Mouse (Mus musculus): ENCODE data around the gene Topbp1. TPM values are rescaled to one million over a fixed set of nuclear protein-coding genes. Genes with fewer than 3 reads are reported as not detected.

The Topbp1 gene
- polyA plus RNA-seq, 1 experiment from 2014 or later, result 79.7 TPM

- peak overlapping the region; percentile 87; the same call in 1 of the 2 replicates for H3K4me3 ChIP-seq (ENCODE audit: low read depth, low read length)
- H3K9ac ChIP-seq (ENCODE audit: low read length), result no peak overlapping the region
- no peaks in the 10 kb centered on the region for H3K9me3 ChIP-seq (ENCODE audit: control insufficient read depth, low read length)
- H3K4me1 ChIP-seq (ENCODE audit: control insufficient read depth, insufficient read depth, low read length), result peaks cover 13% of the 10 kb centered on the region
- peaks cover 4% of the 10 kb centered on the region for H3K36me3 ChIP-seq (ENCODE audit: control insufficient read depth, insufficient read depth, low read length)
- H3K27ac ChIP-seq (ENCODE audit: low read depth, low read length), result no peak overlapping the region
- no peak for DNase-seq (ENCODE audit: low spot score, missing footprints)
- ATAC-seq (ENCODE audit: low FRiP score), result no peak
- WGBS, result 73% methylated on average over 6 of the region's 6 CpGs
- H3K4me2 ChIP-seq, result peak overlapping the region; percentile 47
- H3K27me3 ChIP-seq (ENCODE audit: control insufficient read depth, insufficient read depth, low read length), result no peaks in the 10 kb centered on the region
Observed at GRCm38 (mm10) chr9:103363088-103363487, 58.1 kb downstream of the Topbp1 start.

GRCm38 (mm10) chr9:103363730-103364417 lies 58.9 kb downstream of the Topbp1 start:
- peak overlapping the region; percentile 95 for H3K9ac ChIP-seq (ENCODE audit: low read length)
- peak overlapping the region; percentile 47 for H3K4me2 ChIP-seq
- no peak overlapping the region for H3K27ac ChIP-seq (ENCODE audit: low read depth, low read length)
- H3K4me3 ChIP-seq (ENCODE audit: low read depth, low read length), result peak overlapping the region; percentile 87
- ATAC-seq (ENCODE audit: low FRiP score) (no peak), DNase-seq (ENCODE audit: low spot score, missing footprints) (no peak)
- H3K9me3 ChIP-seq (ENCODE audit: control insufficient read depth, low read length), result no peaks in the 10 kb centered on the region
- H3K36me3 ChIP-seq (ENCODE audit: control insufficient read depth, insufficient read depth, low read length), result no peaks in the 10 kb centered on the region; the same call in none of the 2 replicates
- H3K4me1 ChIP-seq (ENCODE audit: control insufficient read depth, insufficient read depth, low read length), result peaks cover 13% of the 10 kb centered on the region
- H3K27me3 ChIP-seq (ENCODE audit: control insufficient read depth, insufficient read depth, low read length), result no peaks in the 10 kb centered on the region
- WGBS, result 1% methylated on average over 21 of the region's 21 CpGs

- Histone ChIP-seq H3K36me3 (ENCODE audit: control insufficient read depth, insufficient read depth, low read length) (no peaks in the 10 kb centered on the region; the same call in 1 of the 2 replicates), H3K27ac (ENCODE audit: low read depth, low read length) (peak overlapping the region; percentile 94), H3K9me3 (ENCODE audit: control insufficient read depth, low read length) (no peaks in the 10 kb centered on the region), H3K4me1 (ENCODE audit: control insufficient read depth, insufficient read depth, low read length) (peaks cover 13% of the 10 kb centered on the region), H3K27me3 (ENCODE audit: control insufficient read depth, insufficient read depth, low read length) (no peaks in the 10 kb centered on the region), H3K4me2 (peak overlapping the region; percentile 47), H3K4me3 (ENCODE audit: low read depth, low read length) (peak overlapping the region; percentile 87), H3K9ac (ENCODE audit: low read length) (peak overlapping the region; percentile 95)
- DNase-seq (ENCODE audit: low spot score, missing footprints) (peak; percentile 94), ATAC-seq (ENCODE audit: low FRiP score) (peak; percentile 22)
- 2% methylated on average over 87 of the region's 94 CpGs for WGBS
Observed at GRCm38 (mm10) chr9:103364601-103365289, 59.7 kb downstream of the Topbp1 start.

- Histone ChIP-seq H3K36me3 (ENCODE audit: control insufficient read depth, insufficient read depth, low read length) (no peaks in the 10 kb centered on the region; the same call in 1 of the 2 replicates), H3K4me1 (ENCODE audit: control insufficient read depth, insufficient read depth, low read length) (peaks cover 13% of the 10 kb centered on the region), H3K4me3 (ENCODE audit: low read depth, low read length) (peak within 1 kb of the TSS; percentile 87), H3K9ac (ENCODE audit: low read length) (peak within 1 kb of the TSS; percentile 95), H3K4me2 (peak within 1 kb of the TSS; percentile 52), H3K27ac (ENCODE audit: low read depth, low read length) (peak within 1 kb of the TSS; percentile 94), H3K27me3 (ENCODE audit: control insufficient read depth, insufficient read depth, low read length) (no peaks in the 10 kb centered on the region), H3K9me3 (ENCODE audit: control insufficient read depth, low read length) (no peaks in the 10 kb centered on the region)
- WGBS, result under 1% methylated on average over 70 of the region's 95 CpGs
- ATAC-seq (ENCODE audit: low FRiP score) (peak; percentile 97), DNase-seq (ENCODE audit: low spot score, missing footprints) (peak; percentile 100)
Observed at GRCm38 (mm10) chr9:103365290-103366247, 60.6 kb downstream of the Topbp1 start, which contains the start of gene Cdv3. Cdv3 (minus strand) TSS chr9:103365840.

GRCm38 (mm10) chr9:103366356-103366755 lies 61.3 kb downstream of the Topbp1 start:
- Histone ChIP-seq H3K4me3 (ENCODE audit: low read depth, low read length) (peak overlapping the region; percentile 87), H3K9me3 (ENCODE audit: control insufficient read depth, low read length) (no peaks in the 10 kb centered on the region), H3K27ac (ENCODE audit: low read depth, low read length) (peak overlapping the region; percentile 30; the same call in 1 of the 2 replicates), H3K4me2 (peak overlapping the region; percentile 52), H3K27me3 (ENCODE audit: control insufficient read depth, insufficient read depth, low read length) (no peaks in the 10 kb centered on the region), H3K4me1 (ENCODE audit: control insufficient read depth, insufficient read depth, low read length) (peaks cover 13% of the 10 kb centered on the region), H3K9ac (ENCODE audit: low read length) (peak overlapping the region; percentile 62), H3K36me3 (ENCODE audit: control insufficient read depth, insufficient read depth, low read length) (no peaks in the 10 kb centered on the region; the same call in 1 of the 2 replicates)
- ATAC-seq (ENCODE audit: low FRiP score) (peak; percentile 1; the same call in 1 of the 2 replicates), DNase-seq (ENCODE audit: low spot score, missing footprints) (no peak)
- 61% methylated on average over 9 of the region's 9 CpGs for WGBS

GRCm38 (mm10) chr9:103369951-103370350 lies 64.9 kb downstream of the Topbp1 start:
- no peaks in the 10 kb centered on the region for H3K9me3 ChIP-seq (ENCODE audit: control insufficient read depth, low read length)
- H3K36me3 ChIP-seq (ENCODE audit: control insufficient read depth, insufficient read depth, low read length), result no peaks in the 10 kb centered on the region
- 65% methylated on average over 4 of the region's 4 CpGs for WGBS
- no peak overlapping the region for H3K9ac ChIP-seq (ENCODE audit: low read length)
- H3K4me1 ChIP-seq (ENCODE audit: control insufficient read depth, insufficient read depth, low read length), result peaks cover 8% of the 10 kb centered on the region
- no peak overlapping the region for H3K4me2 ChIP-seq
- ATAC-seq (ENCODE audit: low FRiP score) (no peak), DNase-seq (ENCODE audit: low spot score, missing footprints) (no peak)
- no peak overlapping the region for H3K4me3 ChIP-seq (ENCODE audit: low read depth, low read length)
- no peaks in the 10 kb centered on the region for H3K27me3 ChIP-seq (ENCODE audit: control insufficient read depth, insufficient read depth, low read length)
- H3K27ac ChIP-seq (ENCODE audit: low read depth, low read length), result no peak overlapping the region

GRCm38 (mm10) chr9:103372271-103373010 lies 67.4 kb downstream of the Topbp1 start:
- no peaks in the 10 kb centered on the region; the same call in 1 of the 2 replicates for H3K4me1 ChIP-seq (ENCODE audit: control insufficient read depth, insufficient read depth, low read length)
- H3K36me3 ChIP-seq (ENCODE audit: control insufficient read depth, insufficient read depth, low read length), result no peaks in the 10 kb centered on the region
- H3K4me2 ChIP-seq, result no peak overlapping the region
- H3K27me3 ChIP-seq (ENCODE audit: control insufficient read depth, insufficient read depth, low read length), result no peaks in the 10 kb centered on the region
- WGBS, result 71% methylated on average over 5 of the region's 5 CpGs
- H3K27ac ChIP-seq (ENCODE audit: low read depth, low read length), result no peak overlapping the region
- DNase-seq (ENCODE audit: low spot score, missing footprints) (no peak), ATAC-seq (ENCODE audit: low FRiP score) (no peak)
- H3K4me3 ChIP-seq (ENCODE audit: low read depth, low read length), result no peak overlapping the region
- no peak overlapping the region for H3K9ac ChIP-seq (ENCODE audit: low read length)
- H3K9me3 ChIP-seq (ENCODE audit: control insufficient read depth, low read length), result no peaks in the 10 kb centered on the region
